ENCODE assay signal across 1 mouse cellular context in the genomic region with DNA sequence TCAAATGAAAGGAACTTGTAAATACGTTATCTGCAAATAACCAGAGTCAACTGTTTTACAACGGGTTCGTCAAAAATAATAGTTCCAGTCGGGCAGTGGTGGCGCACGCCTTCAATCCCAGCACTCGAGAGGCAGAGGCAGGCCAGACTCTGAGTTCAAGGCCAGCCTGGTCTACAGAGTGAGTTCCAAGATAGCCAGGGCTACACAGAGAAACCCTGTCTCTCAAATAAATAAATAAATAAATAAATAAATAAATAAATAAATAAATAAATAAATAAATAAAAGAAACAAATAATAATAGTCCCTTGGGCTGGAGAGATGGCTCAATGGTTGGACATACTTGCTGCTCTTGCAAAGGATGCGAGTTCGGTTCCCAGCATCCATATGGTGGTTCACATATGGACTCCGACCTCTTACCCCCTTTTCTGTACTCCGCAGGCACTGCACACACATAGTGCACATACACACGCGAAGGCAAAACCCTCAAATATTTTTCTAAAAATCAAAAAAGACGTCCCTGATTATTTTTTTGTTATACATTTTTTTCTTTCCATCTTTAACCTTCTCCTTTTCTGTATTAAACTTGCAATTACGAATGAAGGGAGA.
TF ChIP-seq lines count a peak whose summit lies in the region.

No protein-coding gene starts in this region.

TF ChIP-seq in MEL, 35 proteins besides CTCF, POLR2A, EP300 and RAD21 (continued from another document):
- no peak for TF ChIP-seq MAZ (IDR thresholded peaks at IDR 0.05; ENCODE audit: low read depth, low read length)
